Mouse (Mus musculus): ENCODE results near the gene Acbd6. TPM values are rescaled to one million over a fixed set of nuclear protein-coding genes. Genes with fewer than 3 reads are reported as not detected.

Gene Acbd6
- polyA plus RNA-seq, 1 experiment = 22.5 TPM

GRCm38 (mm10) chr1:155737017-155737808 is 179.3 kb downstream of the Acbd6 start:
- Histone ChIP-seq H3K9me3 (ENCODE audit: control insufficient read depth, low read length) (peaks cover 8% of the 10 kb centered on the region; the same call in 1 of the 2 replicates), H3K27me3 (ENCODE audit: control insufficient read depth) (peaks cover 100% of the 10 kb centered on the region), H3K4me1 (ENCODE audit: control insufficient read depth) (no peaks in the 10 kb centered on the region; the same call in 1 of the 2 replicates), H3K4me3 (replicated peaks) (no peak overlapping the region), H3K36me3 (ENCODE audit: control insufficient read depth) (no peaks in the 10 kb centered on the region)
- no peak for TF ChIP-seq GATA1 (IDR thresholded peaks at IDR 0.05; ENCODE audit: low read length)
- no peak for TF ChIP-seq TAL1 (IDR thresholded peaks at IDR 0.05; ENCODE audit: low read length)

- TF ChIP-seq TAL1 (IDR thresholded peaks at IDR 0.05; ENCODE audit: low read length) = no peak
- TF ChIP-seq GATA1 (IDR thresholded peaks at IDR 0.05; ENCODE audit: low read length) = no peak
- peaks cover 3% of the 10 kb centered on the region for H3K4me1 ChIP-seq (ENCODE audit: control insufficient read depth)
- peaks cover 100% of the 10 kb centered on the region for H3K27me3 ChIP-seq (ENCODE audit: control insufficient read depth)
- H3K4me3 ChIP-seq (replicated peaks) = no peak overlapping the region
- peaks cover 10% of the 10 kb centered on the region; the same call in 1 of the 2 replicates for H3K9me3 ChIP-seq (ENCODE audit: control insufficient read depth, low read length)
- H3K36me3 ChIP-seq (ENCODE audit: control insufficient read depth) = no peaks in the 10 kb centered on the region
These were observed 180.0 kb downstream of the Acbd6 start for GRCm38 (mm10) chr1:155737809-155738383.

Other genes with a start within 250 kb of the Acbd6 start
- 0.12 and 0.19 TPM in 2 replicates for gene Xpr1, start 140.7 kb upstream of the Acbd6 start, polyA plus RNA-seq (2012)
- not detected in 2 replicates for gene Lhx4, start 193.6 kb downstream of the Acbd6 start, polyA plus RNA-seq (2012)